Mouse (Mus musculus) monocyte, adult 5-6 weeks (primary cell): Measurements from ENCODE around the gene Rrp7a. TPM values are rescaled to one million over a fixed set of nuclear protein-coding genes. Genes with fewer than 3 reads are reported as not detected.

Experiments used
- ATAC-seq: fragments of 153-309, 156-312 bp; replicated peaks from 2 replicates; pipeline ENCODE4 v1.8.0; 2017; ENCODE audit warnings: mild to moderate bottlenecking; ENCODE audit not compliant: low TSS enrichment, insufficient number of reproducible peaks, severe bottlenecking, poor library complexity, low FRiP score
- total RNA-seq: library from RNA; stranded (forward); fragments of 200-1000, 200-491, 200-594 nt; gene quantifications from 3 replicates; pipeline ENCODE4 v1.2.3, GENCODE M21; 2017

The Rrp7a gene
- total RNA-seq, 1 experiment from 2014 or later = 29.8 TPM

GRCm38 (mm10) chr15:83121709-83122565 is 664 bp downstream of the Rrp7a start:
- ATAC-seq = no peak; the same call in 1 of the 2 replicates

GRCm38 (mm10) chr15:83118360-83118759 is 4.2 kb downstream of the Rrp7a start:
- no peak for ATAC-seq

GRCm38 (mm10) chr15:83115071-83115470 is 7.5 kb downstream of the Rrp7a start:
- no peak for ATAC-seq

DNA sequence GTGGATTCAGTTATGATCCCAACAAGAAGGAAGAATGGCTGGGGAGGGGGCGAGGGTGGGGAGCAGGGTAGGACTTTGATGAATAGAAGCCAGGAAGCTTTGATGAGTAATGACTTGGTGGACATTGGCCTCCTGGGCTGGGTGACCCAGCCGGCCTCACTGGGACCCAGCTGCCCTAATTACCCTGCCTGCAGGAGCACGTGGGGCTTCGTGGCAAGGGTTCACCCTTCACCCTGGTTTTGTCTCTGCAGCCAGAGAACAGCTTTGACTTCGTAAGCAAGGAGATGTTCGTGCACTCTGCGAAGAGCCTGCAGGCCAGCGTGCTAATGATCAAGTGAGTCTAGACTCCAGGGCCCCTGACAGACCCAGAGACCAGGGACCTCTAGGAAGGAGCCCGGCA is 8.5 kb downstream of the Rrp7a start:
- ATAC-seq = no peak

GRCm38 (mm10) chr15:83112898-83113297 is 9.7 kb downstream of the Rrp7a start:
- ATAC-seq = 0 out of 2 replicates have a peak, but pooled peaks have one; percentile 40

DNA sequence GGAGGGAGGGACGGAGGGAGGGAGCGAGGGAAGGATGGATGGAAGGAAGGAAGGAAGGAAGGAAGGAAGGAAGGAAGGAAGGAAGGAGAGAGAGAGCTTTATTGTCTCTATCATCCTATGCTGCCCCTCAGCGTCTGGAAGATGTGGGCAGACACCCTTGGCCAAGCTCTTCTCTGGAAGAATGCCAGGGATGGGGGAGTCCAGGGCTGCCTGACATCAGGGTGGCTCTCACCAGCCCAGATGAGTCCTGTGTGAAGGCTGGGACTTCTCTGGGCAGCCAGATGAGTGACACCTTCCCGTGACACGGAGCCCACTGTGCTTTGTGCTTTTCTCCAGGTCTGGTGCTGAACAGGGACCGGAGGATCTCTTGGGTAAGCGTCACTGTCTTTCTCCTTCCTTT is 10.7 kb downstream of the Rrp7a start:
- no peak for ATAC-seq

DNA sequence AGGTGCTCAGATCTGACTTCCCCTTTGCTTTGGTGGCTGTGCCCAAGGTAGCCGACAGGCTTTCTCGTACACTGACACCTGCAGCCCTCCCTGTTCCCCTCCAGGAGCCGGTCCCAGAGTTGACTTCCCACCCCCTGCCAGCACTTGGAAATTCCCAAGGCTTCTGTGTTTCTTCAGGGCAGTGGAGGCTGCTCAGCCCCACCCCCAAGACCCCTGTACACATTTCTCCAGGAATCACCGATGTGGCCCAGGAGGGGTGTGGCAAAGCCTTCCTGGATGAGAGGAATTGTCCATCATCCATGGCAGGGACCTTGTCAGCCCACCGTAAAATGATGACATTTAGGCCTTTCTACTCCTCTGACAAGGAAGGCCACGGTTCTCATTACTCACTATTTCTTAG is 11.3 kb downstream of the Rrp7a start:
- ATAC-seq = no peak

- ATAC-seq = no peak
Measured at GRCm38 (mm10) chr15:83107814-83108213, 14.8 kb downstream of the Rrp7a start.

DNA sequence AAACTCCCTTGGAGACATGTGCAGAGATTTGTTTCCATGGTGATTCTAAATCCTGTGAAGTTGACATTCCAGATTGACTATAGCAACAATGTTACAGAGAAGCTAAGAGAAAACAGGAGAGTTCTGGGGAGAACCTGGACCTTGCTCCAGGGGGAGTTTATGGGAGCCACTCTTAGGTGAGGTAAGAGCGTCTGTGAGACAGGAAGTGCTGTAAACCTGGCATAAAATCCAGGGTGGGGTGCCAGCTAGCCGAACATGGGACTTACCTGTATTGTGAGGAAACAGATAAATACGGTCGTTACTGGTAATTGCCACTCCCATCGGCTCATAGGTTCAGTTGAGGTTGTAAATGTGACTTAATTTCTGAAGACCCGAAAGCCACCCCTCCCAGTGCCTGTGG is 16.2 kb downstream of the Rrp7a start:
- ATAC-seq = no peak

GRCm38 (mm10) chr15:83103111-83103510 is 19.5 kb downstream of the Rrp7a start:
- no peak for ATAC-seq

GRCm38 (mm10) chr15:83100332-83100662 is 22.3 kb downstream of the Rrp7a start:
- ATAC-seq = no peak

GRCm38 (mm10) chr15:83099533-83100331 is 22.9 kb downstream of the Rrp7a start:
- peak; percentile 96 for ATAC-seq

DNA sequence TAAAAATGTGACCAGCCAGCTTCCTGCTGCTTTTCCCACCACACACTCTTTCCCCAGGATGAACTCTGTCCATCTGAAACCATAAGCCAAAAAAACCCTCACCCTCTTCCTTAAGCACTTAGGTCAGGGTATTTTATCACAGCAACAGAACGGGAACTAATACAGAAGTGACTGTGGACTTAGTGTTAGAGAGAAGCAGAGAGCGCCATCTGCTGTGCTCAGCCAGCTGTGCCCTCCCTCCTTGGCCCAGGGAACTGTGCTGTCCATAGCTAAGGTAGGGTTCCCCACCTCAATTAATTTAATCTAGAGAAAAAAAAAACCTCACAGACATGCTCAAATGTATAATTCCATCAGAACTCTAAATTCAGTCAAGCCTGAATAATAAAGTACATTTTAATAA is 26.7 kb downstream of the Rrp7a start:
- no peak for ATAC-seq

- ATAC-seq = no peak
Measured at GRCm38 (mm10) chr15:83093687-83094086, 28.9 kb downstream of the Rrp7a start.

GRCm38 (mm10) chr15:83090874-83091273 is 31.7 kb downstream of the Rrp7a start:
- no peak for ATAC-seq

DNA sequence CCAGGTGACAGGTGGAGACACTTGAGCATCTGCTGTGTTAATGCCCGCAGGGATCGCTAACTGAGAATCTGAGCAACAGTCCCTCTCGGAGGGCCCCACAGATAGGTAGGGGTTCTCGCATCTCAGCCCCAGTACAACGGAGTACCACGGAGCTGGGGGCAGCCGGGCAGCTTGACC is 33.3 kb downstream of the Rrp7a start, which contains the start of gene Serhl:
TSS of gene Serhl (plus strand) at position 78 of the 177 bp plus-strand sequence.
- no peak for ATAC-seq

DNA sequence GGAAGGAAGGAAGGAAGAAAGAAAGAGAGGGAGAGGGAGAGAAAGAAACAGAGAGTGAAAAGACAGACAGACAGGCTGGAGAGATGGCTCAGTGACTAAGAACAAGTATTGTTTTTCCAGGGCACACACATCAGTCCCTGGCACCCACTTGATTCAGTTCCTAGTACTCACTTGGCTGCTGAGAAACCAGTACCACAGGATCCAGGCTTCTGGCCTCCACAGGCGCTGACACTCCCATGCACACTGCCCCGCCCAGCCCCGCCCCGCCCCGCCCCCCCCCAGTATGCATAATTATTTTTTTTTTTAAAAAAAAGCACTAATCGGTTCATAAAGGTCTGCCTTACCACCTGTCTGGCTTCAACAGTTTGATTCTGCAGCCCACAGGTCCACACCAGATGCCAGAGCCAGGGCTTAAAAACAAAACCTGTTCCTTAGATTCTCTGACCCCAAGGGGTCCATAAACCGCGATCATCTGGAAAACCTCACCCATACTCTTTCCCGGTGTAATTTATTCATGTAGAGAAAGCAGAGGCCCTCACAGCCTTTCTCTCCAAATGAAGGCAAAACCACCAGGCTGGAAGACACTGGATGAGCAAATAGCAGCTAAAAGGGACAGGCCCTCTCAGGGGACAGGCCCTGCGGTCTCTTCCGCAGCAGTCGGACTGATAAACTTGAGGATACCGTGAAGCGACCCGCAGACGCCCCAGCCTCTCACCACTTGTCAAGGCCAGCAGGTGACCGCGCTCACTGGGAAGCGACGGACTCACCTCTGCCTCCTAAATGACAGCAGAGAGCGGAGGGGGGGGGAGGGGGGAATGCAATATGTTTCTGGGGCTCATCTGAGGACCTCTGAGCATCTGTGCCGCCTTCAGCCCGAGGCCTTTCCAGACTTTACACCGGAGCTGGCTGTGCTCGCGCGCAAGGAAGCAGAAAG is 33.8 kb downstream of the Rrp7a start:
- no peak for ATAC-seq

DNA sequence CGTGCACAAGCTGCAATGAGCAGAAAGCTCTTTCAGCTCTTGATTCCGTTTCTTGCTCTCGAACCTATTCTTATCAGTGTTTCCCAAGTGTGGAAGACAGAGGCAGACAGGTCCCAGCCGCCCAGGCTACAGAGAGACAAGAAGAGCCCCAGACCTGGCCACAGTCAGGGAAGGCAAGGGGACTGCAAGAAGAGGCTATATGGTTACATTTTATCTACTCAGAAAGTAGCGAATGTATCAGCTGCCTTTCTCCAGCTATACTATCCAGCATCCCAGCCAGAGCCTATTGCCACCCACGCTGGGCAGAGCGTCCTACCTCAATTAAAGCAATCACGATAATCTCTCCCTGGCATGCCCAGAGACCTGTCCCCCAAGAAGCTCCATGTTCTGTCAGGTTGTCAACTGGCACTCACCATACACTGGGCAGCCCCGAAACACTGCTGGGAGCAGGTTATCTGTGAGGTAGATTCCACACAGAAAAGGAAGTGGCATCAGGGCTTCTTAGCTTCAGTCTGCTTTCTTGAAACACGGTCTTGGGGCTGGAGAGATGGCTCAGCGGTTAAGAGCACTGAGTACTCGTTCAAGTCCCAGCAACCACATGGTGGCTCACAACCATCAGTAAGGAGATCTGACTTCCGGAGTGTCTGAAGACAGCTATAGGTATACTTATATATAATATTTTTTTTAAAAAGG is 35.8 kb downstream of the Rrp7a start:
- ATAC-seq = no peak

DNA sequence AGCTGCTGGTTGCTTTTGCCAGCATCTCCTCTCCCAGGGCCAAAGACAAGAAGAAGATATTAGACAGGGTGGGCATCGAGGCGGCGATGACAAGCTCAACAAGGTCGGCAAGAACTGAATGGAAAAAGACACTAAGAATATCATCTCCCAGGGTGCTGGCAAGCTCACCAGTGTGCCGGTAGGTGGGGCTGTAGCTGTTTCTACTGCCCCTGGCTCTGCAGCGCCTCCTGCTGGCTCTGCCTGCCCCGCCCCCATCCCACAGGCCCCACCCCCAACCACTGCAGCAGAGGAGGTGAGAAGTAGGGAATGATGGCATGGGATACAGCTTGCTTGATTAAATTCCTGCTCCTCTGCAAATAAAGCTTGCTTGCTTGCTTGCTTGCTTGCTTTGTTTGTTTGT is 36.7 kb downstream of the Rrp7a start:
- peak; percentile 52; the same call in 1 of the 2 replicates for ATAC-seq
